Mouse (Mus musculus): ENCODE measurements at regions not wholly inside any gene's neighbourhood (a gene's known extent, or its start where the extent isn't known, plus 50 kb on each side); places are given as distances from the start of the nearest gene placed in this dataset.

GRCm38 (mm10) chr3:15237817-15238432, 94.2 kb downstream of the Gm9733 start:
- TF ChIP-seq CTCF (IDR thresholded peaks at IDR 0.05; ENCODE audit: low read depth) (no peak), EP300 (IDR thresholded peaks at IDR 0.05; ENCODE audit: low read depth) (no peak)

All from heart, postnatal 0 days (tissue).